Comparison of ENCODE assay signal across 13 mouse cellular contexts in genomic region chr11:17008498-17008941, GRCm38 (mm10). TPM values are rescaled to one million over a fixed set of nuclear protein-coding genes. Genes with fewer than 3 reads are reported as not detected.
DNase-seq lines count a peak whose midpoint lies in the region; ATAC-seq and TF ChIP-seq lines count a peak whose summit lies in the region.
"Had no signal": no experiment of that assay in that cellular context is flagged by ENCODE, and none has a peak within 500 bp of the region (broad histone marks: within the 10 kb centered on the region; RNA-seq: fewer than 3 reads in every experiment).

No protein-coding gene starts in this region.

- no peaks in the 10 kb centered on the region for H3K4me1 ChIP-seq in midbrain, embryonic 14.5 days (ENCODE audit: control insufficient read depth, insufficient read depth, low read length)
- H3K4me1 ChIP-seq in midbrain, embryonic 13.5 days (replicated peaks), result no peaks in the 10 kb centered on the region
- peaks cover 17% of the 10 kb centered on the region for H3K4me1 ChIP-seq in bone marrow macrophage, adult 2 months (ENCODE audit: control insufficient read depth, insufficient read depth, low read length)
- no peaks in the 10 kb centered on the region; the same call in 1 of the 2 replicates for H3K4me1 ChIP-seq in liver, postnatal 0 days (ENCODE audit: insufficient read depth)
- peaks cover 8% of the 10 kb centered on the region; the same call in 1 of the 2 replicates for H3K4me1 ChIP-seq in spleen, adult 2 months (ENCODE audit: control insufficient read depth, insufficient read depth, insufficient read length)
- H3K4me1 ChIP-seq: hindbrain, embryonic 12.5 days; limb, embryonic 12.5 days had no signal

- no peak overlapping the region for H3K27ac ChIP-seq in midbrain, embryonic 14.5 days (replicated peaks; ENCODE audit: low read depth, low read length)
- H3K27ac ChIP-seq in midbrain, embryonic 13.5 days, result no peak overlapping the region
- peak overlapping the region; percentile 82 for H3K27ac ChIP-seq in bone marrow macrophage, adult 2 months (ENCODE audit: insufficient read depth, low read depth, low read length)
- 0 out of 2 replicates have a peak overlapping the region, but pooled peaks have one; percentile 1 for H3K27ac ChIP-seq in liver, postnatal 0 days (ENCODE audit: low read depth)
- peak overlapping the region; percentile 99 for H3K27ac ChIP-seq in spleen, adult 2 months (ENCODE audit: insufficient read depth, low read length)
- H3K27ac ChIP-seq: hindbrain, embryonic 12.5 days; limb, embryonic 12.5 days had no signal

- TF ChIP-seq EP300 in liver, postnatal 0 days (IDR thresholded peaks at IDR 0.05; ENCODE audit: low read depth), result peak; percentile 43; the same call in 1 of the 2 replicates

- no peaks in the 10 kb centered on the region for H3K27me3 ChIP-seq in midbrain, embryonic 14.5 days (ENCODE audit: control insufficient read depth, insufficient read depth, low read length)
- H3K27me3 ChIP-seq in midbrain, embryonic 13.5 days, result no peaks in the 10 kb centered on the region
- no peaks in the 10 kb centered on the region for H3K27me3 ChIP-seq in liver, postnatal 0 days (ENCODE audit: insufficient read depth, low read length)
- H3K27me3 ChIP-seq in spleen, adult 2 months (ENCODE audit: control insufficient read depth, insufficient read depth, low read length), result no peaks in the 10 kb centered on the region
- H3K27me3 ChIP-seq: hindbrain, embryonic 12.5 days; limb, embryonic 12.5 days had no signal

- H3K9me3 ChIP-seq in midbrain, embryonic 14.5 days (ENCODE audit: control insufficient read depth, low read length), result no peaks in the 10 kb centered on the region
- no peaks in the 10 kb centered on the region for H3K9me3 ChIP-seq in midbrain, embryonic 13.5 days
- no peaks in the 10 kb centered on the region for H3K9me3 ChIP-seq in liver, postnatal 0 days (ENCODE audit: low read length)
- H3K9me3 ChIP-seq: hindbrain, embryonic 12.5 days; limb, embryonic 12.5 days had no signal

- no peak overlapping the region for H3K4me3 ChIP-seq in midbrain, embryonic 14.5 days (replicated peaks; ENCODE audit: low read depth, low read length)
- no peak overlapping the region for H3K4me3 ChIP-seq in midbrain, embryonic 13.5 days (replicated peaks)
- peak overlapping the region; percentile 73 for H3K4me3 ChIP-seq in bone marrow macrophage, adult 2 months (ENCODE audit: insufficient read depth, low read length)
- H3K4me3 ChIP-seq in liver, postnatal 0 days (ENCODE audit: low read depth, low read length), result peak overlapping the region; percentile 21
- peak overlapping the region; percentile 63 for H3K4me3 ChIP-seq in spleen, adult 2 months (ENCODE audit: extremely low read depth, insufficient read depth, insufficient read length)
- H3K4me3 ChIP-seq: hindbrain, embryonic 12.5 days; limb, embryonic 12.5 days had no signal

- peak; percentile 100 for TF ChIP-seq POLR2A in bone marrow macrophage, adult 2 months (IDR thresholded peaks at IDR 0.05; ENCODE audit: borderline replicate concordance, low read depth, low read length)
- peak; percentile 97 for TF ChIP-seq POLR2A in spleen, adult 2 months (IDR thresholded peaks at IDR 0.05; ENCODE audit: low read depth, low read length)

- peak; percentile 27; the same call in 1 of the 2 replicates for ATAC-seq in midbrain, embryonic 14.5 days (ENCODE audit: low FRiP score, low TSS enrichment)
- no peak for ATAC-seq in midbrain, embryonic 13.5 days
- peak; percentile 72 for ATAC-seq in liver, postnatal 0 days

- H3K36me3 ChIP-seq in midbrain, embryonic 14.5 days (ENCODE audit: control insufficient read depth, insufficient read depth, low read length), result no peaks in the 10 kb centered on the region
- no peaks in the 10 kb centered on the region for H3K36me3 ChIP-seq in midbrain, embryonic 13.5 days
- no peaks in the 10 kb centered on the region for H3K36me3 ChIP-seq in liver, postnatal 0 days (replicated peaks; ENCODE audit: insufficient read depth, low read length)
- no peaks in the 10 kb centered on the region; the same call in 1 of the 2 replicates for H3K36me3 ChIP-seq in spleen, adult 2 months (ENCODE audit: control insufficient read depth, insufficient read depth, low read length)
- H3K36me3 ChIP-seq: hindbrain, embryonic 12.5 days; limb, embryonic 12.5 days had no signal

- TF ChIP-seq CTCF in bone marrow macrophage, adult 2 months (IDR thresholded peaks at IDR 0.05; ENCODE audit: low read depth, low read length), result no peak
- TF ChIP-seq CTCF in liver, postnatal 0 days (IDR thresholded peaks at IDR 0.05; ENCODE audit: low read depth), result no peak
- TF ChIP-seq CTCF in spleen, adult 2 months (IDR thresholded peaks at IDR 0.05; ENCODE audit: extremely low read depth, insufficient read depth, insufficient read length, insufficient replicate concordance), result no peak

- 80% methylated on average over 7 of the region's 7 CpGs for WGBS in midbrain, embryonic 14.5 days
- WGBS in midbrain, embryonic 13.5 days, result 80% methylated on average over 7 of the region's 7 CpGs
- WGBS in liver, postnatal 0 days (ENCODE audit: insufficient replicate concordance), result 24% methylated on average over 7 of the region's 7 CpGs
- 9% methylated on average over 7 of the region's 7 CpGs for WGBS in spleen, adult 2 months

- no peak overlapping the region for H3K9ac ChIP-seq in midbrain, embryonic 14.5 days (replicated peaks; ENCODE audit: low read length)
- no peak overlapping the region for H3K9ac ChIP-seq in midbrain, embryonic 13.5 days (replicated peaks)
- no peak overlapping the region for H3K9ac ChIP-seq in liver, postnatal 0 days (replicated peaks)
- H3K9ac ChIP-seq: hindbrain, embryonic 12.5 days; limb, embryonic 12.5 days had no signal

- no peak overlapping the region for H3K4me2 ChIP-seq in midbrain, embryonic 14.5 days (ENCODE audit: low read length)
- no peak overlapping the region for H3K4me2 ChIP-seq in midbrain, embryonic 13.5 days (replicated peaks)
- H3K4me2 ChIP-seq in liver, postnatal 0 days (ENCODE audit: low read depth, low read length), result peak overlapping the region; percentile 36; the same call in 1 of the 2 replicates
- H3K4me2 ChIP-seq: hindbrain, embryonic 12.5 days; limb, embryonic 12.5 days had no signal

- no peak for DNase-seq in midbrain, embryonic 14.5 days
- peak; percentile 35 for DNase-seq in liver, postnatal 0 days
- peak; percentile 50 to 80 for DNase-seq in spleen, adult 2 months (ENCODE audit: low read depth in 1 of 2, low spot score in 2 of 2)
- DNase-seq in kidney, adult 9 months, result no peak
- DNase-seq in thymus, postnatal 36 days, result no peak
- DNase-seq in gastrocnemius, adult 8-10 months (ENCODE audit: low spot score in 2 of 2), result no peak
- DNase-seq: adrenal gland, postnatal 14 days; gastrocnemius, postnatal 25 days; kidney, postnatal 10 days had no signal

RNA-seq across cellular contexts. Expression of gene Cnrip1, which starts 42.9 kb away (rescaled TPM):
- 131 and 161 TPM in 2 replicates for polyA plus RNA-seq in midbrain, embryonic 14.5 days (2014; fragmentation: Nextera tagmentation; extraction: Ambion mirVana)
- polyA plus RNA-seq in midbrain, embryonic 13.5 days (2015; fragmentation: Nextera tagmentation; extraction: Ambion mirVana), result 93.1 and 96.0 TPM in 2 replicates
- polyA plus RNA-seq in bone marrow macrophage, adult 2 months (2012; ENCODE audit: insufficient read depth, insufficient read length, missing spikeins), result 13.6 and 14.3 TPM in 2 replicates
- polyA plus RNA-seq in liver, postnatal 0 days (2015; fragmentation: Nextera tagmentation; extraction: Ambion mirVana), result 3.7 TPM in 2 replicates
- 10.2 and 12.4 TPM in 2 replicates for polyA plus RNA-seq in spleen, adult 2 months (2012; rRNA removed)
- total RNA-seq in gastrocnemius, adult 8-10 months (2022), result 1 to 10 TPM; 1.6 to 3.0 (median 1.8) TPM

RNA-seq across cellular contexts. Expression of gene Plek, which starts 43.7 kb away (rescaled TPM):
- 2.8 and 5.8 TPM in 2 replicates for polyA plus RNA-seq in midbrain, embryonic 14.5 days (2014; fragmentation: Nextera tagmentation; extraction: Ambion mirVana)
- polyA plus RNA-seq in midbrain, embryonic 13.5 days (2015; fragmentation: Nextera tagmentation; extraction: Ambion mirVana), result 3.5 and 3.8 TPM in 2 replicates
- 85.9 and 86.2 TPM in 2 replicates for polyA plus RNA-seq in bone marrow macrophage, adult 2 months (2012; ENCODE audit: insufficient read depth, insufficient read length, missing spikeins)
- polyA plus RNA-seq in liver, postnatal 0 days (2015; fragmentation: Nextera tagmentation; extraction: Ambion mirVana), result 19.8 and 22.5 TPM in 2 replicates
- polyA plus RNA-seq in spleen, adult 2 months (2012; rRNA removed), result 10.2 and 11.2 TPM in 2 replicates
- 1 to 10 TPM in 2 of 4 experiments, under 1 TPM in 2; 0.56 to 1.3 (median 0.95) TPM for total RNA-seq in gastrocnemius, adult 8-10 months (2022)

RNA-seq across cellular contexts. Expression of gene Fbxo48, which starts 57.3 kb away (rescaled TPM):
- 0.75 and 1.4 TPM in 2 replicates for polyA plus RNA-seq in midbrain, embryonic 14.5 days (2014; fragmentation: Nextera tagmentation; extraction: Ambion mirVana)
- polyA plus RNA-seq in midbrain, embryonic 13.5 days (2015; fragmentation: Nextera tagmentation; extraction: Ambion mirVana), result 0.81 and 0.82 TPM in 2 replicates
- 3.3 and 4.0 TPM in 2 replicates for polyA plus RNA-seq in bone marrow macrophage, adult 2 months (2012; ENCODE audit: insufficient read depth, insufficient read length, missing spikeins)
- 0.75 TPM in 2 replicates for polyA plus RNA-seq in liver, postnatal 0 days (2015; fragmentation: Nextera tagmentation; extraction: Ambion mirVana)
- 0.94 and 1.2 TPM in 2 replicates for polyA plus RNA-seq in spleen, adult 2 months (2012; rRNA removed)
- total RNA-seq in gastrocnemius, adult 8-10 months (2022), result under 1 TPM in 2 of 4 experiments, not detected in 2; 0.13 to 0.36 TPM

Comparison
In these comparisons a context has a peak if more than half of its experiments do, and no peak if none do; other contexts are left out.
1. DNase-seq: peak in liver, postnatal 0 days (single experiment) and spleen, adult 2 months (2 of 2); none in midbrain, embryonic 14.5 days (single experiment), kidney, adult 9 months (single experiment), thymus, postnatal 36 days (0 of 2) and gastrocnemius, adult 8-10 months (0 of 2).
2. H3K27ac ChIP-seq: peak in bone marrow macrophage, adult 2 months (single experiment), liver, postnatal 0 days (single experiment) and spleen, adult 2 months (single experiment); none in midbrain, embryonic 14.5 days (single experiment) and midbrain, embryonic 13.5 days (single experiment).
3. H3K4me3 ChIP-seq: peak in bone marrow macrophage, adult 2 months (single experiment), liver, postnatal 0 days (single experiment) and spleen, adult 2 months (single experiment); none in midbrain, embryonic 14.5 days (single experiment) and midbrain, embryonic 13.5 days (single experiment).